Mouse (Mus musculus): Measurements from ENCODE around the gene Sarnp. TPM values are rescaled to one million over a fixed set of nuclear protein-coding genes. Genes with fewer than 3 reads are reported as not detected.

Sarnp gene
- polyA plus RNA-seq, 1 experiment = 12.3 TPM

DNA sequence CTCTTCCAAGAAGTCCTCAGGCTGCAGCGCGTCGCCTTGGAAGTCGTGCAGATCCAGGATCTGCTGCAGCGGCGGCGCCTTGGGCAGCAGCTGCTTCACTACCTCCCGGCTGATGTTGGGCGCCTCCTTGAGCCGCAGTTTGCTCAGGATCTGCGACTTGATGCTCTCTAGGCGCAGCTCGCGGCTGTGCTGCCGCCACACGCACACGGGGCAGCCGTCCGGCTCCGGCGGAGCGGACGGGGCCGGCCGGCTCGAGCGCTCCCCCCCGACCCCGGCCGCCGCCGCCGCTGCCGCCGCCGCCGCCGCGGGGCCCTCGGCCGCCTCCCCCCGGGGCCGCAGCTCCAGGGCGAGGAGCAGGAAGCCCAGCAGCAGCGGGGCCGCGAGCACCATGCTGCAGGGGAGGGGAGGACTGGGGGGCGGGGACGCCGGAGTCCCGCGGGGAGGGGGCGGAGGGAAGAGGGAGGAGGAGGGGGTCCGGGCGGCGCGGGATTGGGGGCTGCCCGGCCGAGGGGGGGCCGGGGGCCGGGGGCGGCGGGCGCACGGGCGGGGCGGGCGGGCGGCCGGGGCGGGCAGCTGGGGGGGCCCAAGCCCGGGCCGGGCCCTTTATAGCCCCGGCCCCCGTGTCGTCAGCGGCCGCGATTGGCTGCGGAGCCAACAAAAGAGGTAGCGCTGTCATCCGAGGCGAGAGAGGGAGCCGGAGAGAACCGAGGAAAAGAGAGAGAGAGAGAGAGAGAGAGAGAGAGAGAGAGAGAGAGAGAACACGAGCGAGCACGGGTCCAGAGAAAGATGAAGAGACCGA is 74.4 kb downstream of the Sarnp start, which contains the start of gene Gdf11:
TSS of gene Gdf11 (minus strand) at position 423 of the 799 bp plus-strand sequence.
- peak within 1 kb of the TSS; percentile 76 for H3K4me3 ChIP-seq (ENCODE audit: control insufficient read depth, insufficient read depth, low read length)
- H3K27ac ChIP-seq (ENCODE audit: control insufficient read depth, insufficient read depth, low read length) = no peak within 1 kb of the TSS
- DNase-seq = peak; percentile 71
- WGBS = under 1% methylated on average over 63 of the region's 89 CpGs
- peaks cover 19% of the 10 kb centered on the region for H3K4me1 ChIP-seq (replicated peaks; ENCODE audit: control insufficient read depth, insufficient read depth, low read length)
- peaks cover 2% of the 10 kb centered on the region; the same call in 1 of the 2 replicates for H3K27me3 ChIP-seq (ENCODE audit: control insufficient read depth, insufficient read depth, low read length)
- no peaks in the 10 kb centered on the region for H3K36me3 ChIP-seq (ENCODE audit: control insufficient read depth, insufficient read depth, low read length)
- TF ChIP-seq CTCF (IDR thresholded peaks at IDR 0.05; ENCODE audit: borderline replicate concordance, control insufficient read depth, extremely low read depth, insufficient read depth, low read length, poor library complexity) = 0 out of 2 replicates have a peak, but pooled peaks have one; percentile 22
- TF ChIP-seq POLR2A (IDR thresholded peaks at IDR 0.05; ENCODE audit: control insufficient read depth, extremely low read depth, insufficient read depth, low read length, poor library complexity) = no peak; the same call in 1 of the 2 replicates

DNA sequence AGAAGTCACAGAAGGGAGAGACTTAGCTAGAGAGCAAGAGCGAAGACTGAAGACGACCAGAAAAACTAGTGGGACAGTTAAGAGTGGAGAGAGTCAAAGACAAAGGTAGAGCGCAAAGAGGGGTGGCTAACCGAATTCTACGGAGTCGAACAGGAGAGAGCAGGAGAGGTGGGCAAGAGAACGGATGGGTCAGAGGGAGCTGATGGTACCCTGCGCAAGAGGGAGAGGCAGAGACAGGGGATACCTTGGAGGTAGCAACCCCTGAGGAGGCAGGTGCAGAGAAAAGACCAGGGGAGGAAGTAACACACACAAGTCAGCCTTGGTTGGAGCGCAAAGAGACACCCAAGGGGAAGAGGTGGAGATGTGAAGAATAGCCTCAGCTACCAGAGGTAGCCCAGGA is 75.1 kb downstream of the Sarnp start:
- Histone ChIP-seq H3K4me1 (replicated peaks; ENCODE audit: control insufficient read depth, insufficient read depth, low read length) (peaks cover 19% of the 10 kb centered on the region), H3K4me3 (ENCODE audit: control insufficient read depth, insufficient read depth, low read length) (peak overlapping the region; percentile 51; the same call in 1 of the 2 replicates), H3K27ac (ENCODE audit: control insufficient read depth, insufficient read depth, low read length) (no peak overlapping the region), H3K36me3 (ENCODE audit: control insufficient read depth, insufficient read depth, low read length) (no peaks in the 10 kb centered on the region), H3K27me3 (ENCODE audit: control insufficient read depth, insufficient read depth, low read length) (peaks cover 2% of the 10 kb centered on the region; the same call in 1 of the 2 replicates)
- TF ChIP-seq POLR2A (IDR thresholded peaks at IDR 0.05; ENCODE audit: control insufficient read depth, extremely low read depth, insufficient read depth, low read length, poor library complexity) = no peak
- no peak for TF ChIP-seq CTCF (IDR thresholded peaks at IDR 0.05; ENCODE audit: borderline replicate concordance, control insufficient read depth, extremely low read depth, insufficient read depth, low read length, poor library complexity)
- 12% methylated on average over 9 of the region's 9 CpGs for WGBS
- DNase-seq = peak; percentile 30

DNA sequence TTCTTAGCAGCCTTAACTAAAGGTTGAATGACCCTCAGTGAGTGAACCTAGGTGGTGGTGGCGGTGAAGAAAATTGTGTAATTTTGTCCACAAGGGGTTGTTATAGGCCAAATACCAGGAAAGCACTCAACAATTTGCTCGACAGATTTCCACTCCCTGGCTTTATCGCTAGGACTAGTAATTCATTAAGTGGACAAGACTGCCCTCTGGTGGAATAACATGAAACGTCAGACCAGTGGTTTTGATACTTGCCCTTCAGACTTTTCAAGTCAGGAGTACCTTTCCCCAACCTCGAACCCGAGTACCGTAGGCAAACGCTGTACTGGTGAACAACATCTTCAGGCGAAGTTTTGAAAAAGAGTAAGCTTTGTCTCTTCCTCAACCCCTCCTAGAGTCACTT is 78.3 kb downstream of the Sarnp start:
- Histone ChIP-seq H3K27me3 (ENCODE audit: control insufficient read depth, insufficient read depth, low read length) (peaks cover 2% of the 10 kb centered on the region; the same call in 1 of the 2 replicates), H3K27ac (ENCODE audit: control insufficient read depth, insufficient read depth, low read length) (no peak overlapping the region), H3K4me3 (ENCODE audit: control insufficient read depth, insufficient read depth, low read length) (no peak overlapping the region), H3K36me3 (ENCODE audit: control insufficient read depth, insufficient read depth, low read length) (no peaks in the 10 kb centered on the region), H3K4me1 (replicated peaks; ENCODE audit: control insufficient read depth, insufficient read depth, low read length) (peaks cover 9% of the 10 kb centered on the region)
- DNase-seq = peak; percentile 76
- 1% methylated on average over 9 of the region's 9 CpGs for WGBS
- TF ChIP-seq CTCF (IDR thresholded peaks at IDR 0.05; ENCODE audit: borderline replicate concordance, control insufficient read depth, extremely low read depth, insufficient read depth, low read length, poor library complexity) = no peak
- no peak for TF ChIP-seq POLR2A (IDR thresholded peaks at IDR 0.05; ENCODE audit: control insufficient read depth, extremely low read depth, insufficient read depth, low read length, poor library complexity)

DNA sequence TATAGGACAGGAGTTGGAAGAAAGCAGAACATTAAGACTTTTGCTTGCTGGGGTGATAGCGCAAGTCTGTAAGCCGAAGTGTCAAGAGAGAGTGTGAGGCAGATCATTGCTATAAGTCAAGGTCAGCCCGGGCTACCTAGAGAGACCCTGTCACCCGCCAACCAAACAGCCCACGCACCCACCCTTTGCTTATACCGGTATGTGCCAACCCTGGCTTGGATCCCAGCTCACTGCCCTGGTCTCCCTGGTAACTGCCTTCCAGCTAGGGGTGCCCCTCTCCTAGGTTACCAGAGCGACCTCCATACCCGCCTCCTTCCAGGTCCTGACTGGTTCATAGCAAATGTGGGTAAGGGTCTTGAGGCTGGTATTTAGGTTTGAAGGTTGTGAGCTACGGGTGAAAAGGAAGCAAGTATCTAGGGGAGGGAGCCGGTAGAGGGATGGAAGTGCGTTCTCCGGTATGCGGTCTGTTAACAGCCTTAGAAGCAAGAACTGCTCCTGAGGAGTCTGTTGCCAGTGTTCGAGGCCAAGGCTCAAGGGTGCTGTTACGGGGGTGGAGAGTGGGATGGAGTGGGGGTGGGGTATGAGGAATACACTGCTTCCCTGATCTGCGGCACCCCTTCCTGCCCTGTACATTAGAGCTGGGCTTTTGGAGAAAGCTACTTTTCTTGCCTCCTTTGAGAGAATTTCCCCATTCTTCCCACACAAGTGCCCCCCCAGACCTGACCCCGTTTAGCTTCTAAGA is 79.0 kb downstream of the Sarnp start:
- Histone ChIP-seq H3K27ac (ENCODE audit: control insufficient read depth, insufficient read depth, low read length) (no peak overlapping the region), H3K27me3 (ENCODE audit: control insufficient read depth, insufficient read depth, low read length) (peaks cover 2% of the 10 kb centered on the region; the same call in 1 of the 2 replicates), H3K4me1 (replicated peaks; ENCODE audit: control insufficient read depth, insufficient read depth, low read length) (peaks cover 11% of the 10 kb centered on the region), H3K36me3 (ENCODE audit: control insufficient read depth, insufficient read depth, low read length) (no peaks in the 10 kb centered on the region), H3K4me3 (ENCODE audit: control insufficient read depth, insufficient read depth, low read length) (no peak overlapping the region)
- no peak for DNase-seq
- WGBS = 13% methylated on average over 17 of the region's 17 CpGs
- no peak for TF ChIP-seq CTCF (IDR thresholded peaks at IDR 0.05; ENCODE audit: borderline replicate concordance, control insufficient read depth, extremely low read depth, insufficient read depth, low read length, poor library complexity)
- no peak for TF ChIP-seq POLR2A (IDR thresholded peaks at IDR 0.05; ENCODE audit: control insufficient read depth, extremely low read depth, insufficient read depth, low read length, poor library complexity)

DNA sequence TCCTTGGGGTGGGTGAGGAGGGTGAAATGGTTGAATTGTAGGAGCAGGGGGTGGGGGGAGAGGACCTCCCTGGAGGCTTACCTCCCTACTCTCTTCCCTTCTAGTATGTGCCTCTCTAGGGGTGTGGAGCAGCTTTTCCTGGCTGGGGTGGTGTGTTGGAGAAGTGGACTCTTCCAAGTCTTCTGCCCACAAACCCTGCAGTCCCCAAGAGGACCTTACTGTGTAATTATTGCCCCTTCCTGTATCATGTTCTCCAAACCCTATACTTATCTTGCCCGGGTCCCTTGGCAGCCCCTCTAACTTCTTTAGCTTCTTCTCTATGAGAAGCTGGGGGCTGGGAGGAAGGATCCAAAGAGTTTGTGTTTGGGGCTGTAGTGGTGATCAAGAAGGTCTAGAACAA is 79.7 kb downstream of the Sarnp start:
- no peak overlapping the region for H3K27ac ChIP-seq (ENCODE audit: control insufficient read depth, insufficient read depth, low read length)
- peaks cover 2% of the 10 kb centered on the region; the same call in 1 of the 2 replicates for H3K27me3 ChIP-seq (ENCODE audit: control insufficient read depth, insufficient read depth, low read length)
- WGBS = 42% methylated on average over 1 of the region's 1 CpGs
- peaks cover 11% of the 10 kb centered on the region for H3K4me1 ChIP-seq (replicated peaks; ENCODE audit: control insufficient read depth, insufficient read depth, low read length)
- H3K36me3 ChIP-seq (ENCODE audit: control insufficient read depth, insufficient read depth, low read length) = no peaks in the 10 kb centered on the region
- no peak for DNase-seq
- no peak overlapping the region for H3K4me3 ChIP-seq (ENCODE audit: control insufficient read depth, insufficient read depth, low read length)
- no peak for TF ChIP-seq CTCF (IDR thresholded peaks at IDR 0.05; ENCODE audit: borderline replicate concordance, control insufficient read depth, extremely low read depth, insufficient read depth, low read length, poor library complexity)
- TF ChIP-seq POLR2A (IDR thresholded peaks at IDR 0.05; ENCODE audit: control insufficient read depth, extremely low read depth, insufficient read depth, low read length, poor library complexity) = no peak

DNA sequence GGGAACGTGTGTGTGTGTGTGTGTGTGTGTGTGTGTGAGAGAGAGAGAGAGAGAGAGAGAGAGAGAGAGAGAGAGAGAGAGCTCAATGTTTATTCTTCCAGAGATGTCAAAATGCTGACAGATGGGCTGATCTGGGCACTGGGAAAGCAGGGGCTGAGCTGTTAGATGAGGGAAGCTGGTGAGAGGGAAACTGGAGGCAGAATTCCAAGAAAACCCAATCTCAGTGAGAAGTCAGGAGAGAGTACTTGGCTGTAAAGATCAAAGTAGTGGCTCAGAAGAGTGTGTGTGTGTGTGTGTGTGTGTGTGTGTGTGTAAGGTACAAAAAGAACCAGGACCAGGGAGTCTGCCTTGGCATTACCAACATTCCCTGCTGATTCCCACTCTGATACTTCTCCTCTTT is 80.4 kb downstream of the Sarnp start:
- H3K4me1 ChIP-seq (replicated peaks; ENCODE audit: control insufficient read depth, insufficient read depth, low read length) = peaks cover 10% of the 10 kb centered on the region
- H3K36me3 ChIP-seq (ENCODE audit: control insufficient read depth, insufficient read depth, low read length) = no peaks in the 10 kb centered on the region
- no peak for TF ChIP-seq POLR2A (IDR thresholded peaks at IDR 0.05; ENCODE audit: control insufficient read depth, extremely low read depth, insufficient read depth, low read length, poor library complexity)
- no peak for TF ChIP-seq CTCF (IDR thresholded peaks at IDR 0.05; ENCODE audit: borderline replicate concordance, control insufficient read depth, extremely low read depth, insufficient read depth, low read length, poor library complexity)
- H3K27me3 ChIP-seq (ENCODE audit: control insufficient read depth, insufficient read depth, low read length) = peaks cover 2% of the 10 kb centered on the region; the same call in 1 of the 2 replicates
- WGBS = 37% methylated on average over 1 of the region's 1 CpGs
- no peak overlapping the region for H3K4me3 ChIP-seq (ENCODE audit: control insufficient read depth, insufficient read depth, low read length)
- no peak for DNase-seq
- H3K27ac ChIP-seq (ENCODE audit: control insufficient read depth, insufficient read depth, low read length) = no peak overlapping the region
